In the genomic region with DNA sequence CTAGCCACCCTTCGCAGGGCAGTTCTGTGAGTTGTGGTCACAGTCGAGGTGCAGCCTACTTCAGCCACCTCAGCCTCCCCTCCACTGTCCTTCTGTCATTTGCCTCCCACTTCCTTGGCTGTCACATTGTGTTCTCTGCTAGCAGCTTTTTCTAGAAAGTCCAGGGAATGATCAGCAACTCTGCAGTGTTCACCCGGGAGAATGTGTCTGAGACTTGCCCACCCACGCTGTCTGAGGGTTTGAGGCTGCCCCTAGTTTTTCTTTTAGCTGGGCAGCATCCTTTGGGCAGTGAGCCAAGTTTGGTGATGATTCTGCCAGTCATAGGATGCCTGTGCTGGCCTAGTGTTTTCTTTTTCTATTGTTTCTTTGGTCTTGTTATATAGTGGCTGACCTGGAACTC, we compare ENCODE assay signal across 8 mouse cellular contexts. TPM values are rescaled to one million over a fixed set of nuclear protein-coding genes. Genes with fewer than 3 reads are reported as not detected.
DNase-seq lines count a peak whose midpoint lies in the region; ATAC-seq and TF ChIP-seq lines count a peak whose summit lies in the region.

No protein-coding gene starts in this region.

- no peak for TF ChIP-seq CTCF in C2C12 (IDR thresholded peaks at IDR 0.05; ENCODE audit: control insufficient read depth, insufficient read depth, insufficient read length)

- DNase-seq in heart, embryonic 10.5 days (ENCODE audit: low spot score), result no peak
- no peak for DNase-seq in heart, postnatal 14 days
- DNase-seq in embryonic facial prominence, embryonic 11.5 days (ENCODE audit: low spot score), result no peak
- DNase-seq in left cerebral cortex, postnatal 14 days (ENCODE audit: low spot score in 2 of 2), result peak; percentile 56 to 64
- no peak for DNase-seq in B cell, adult 2 months
- no peak for DNase-seq in natural killer cell, adult 2 months (ENCODE audit: low spot score in 2 of 2)

- H3K36me3 ChIP-seq in heart, embryonic 10.5 days, result no peaks in the 10 kb centered on the region
- H3K36me3 ChIP-seq in C2C12 (ENCODE audit: control insufficient read depth, insufficient read depth), result no peaks in the 10 kb centered on the region
- H3K36me3 ChIP-seq in embryonic facial prominence, embryonic 11.5 days (replicated peaks; ENCODE audit: control insufficient read depth, insufficient read depth, low read depth, low read length), result no peaks in the 10 kb centered on the region
- H3K36me3 ChIP-seq in neural tube, embryonic 15.5 days, result no peaks in the 10 kb centered on the region

- peaks cover 65% of the 10 kb centered on the region for H3K79me3 ChIP-seq in C2C12 (ENCODE audit: low read depth)

- H3K9ac ChIP-seq in embryonic facial prominence, embryonic 11.5 days (replicated peaks; ENCODE audit: low read length), result peak overlapping the region; percentile 90
- H3K9ac ChIP-seq in neural tube, embryonic 15.5 days (replicated peaks), result peak overlapping the region; percentile 92; the same call in 1 of the 2 replicates

- peak overlapping the region; percentile 7; the same call in 1 of the 2 replicates for H3K27ac ChIP-seq in heart, embryonic 10.5 days
- no peak overlapping the region for H3K27ac ChIP-seq in embryonic facial prominence, embryonic 11.5 days (replicated peaks; ENCODE audit: low read depth, low read length)
- 0 out of 2 replicates have a peak overlapping the region, but pooled peaks have one; percentile 28 for H3K27ac ChIP-seq in neural tube, embryonic 15.5 days (replicated peaks)

- no peak for ATAC-seq in embryonic facial prominence, embryonic 11.5 days (replicated peaks; ENCODE audit: insufficient number of reproducible peaks, low FRiP score, low TSS enrichment, low read depth)
- ATAC-seq in neural tube, embryonic 15.5 days (ENCODE audit: low FRiP score), result no peak

- 72% methylated on average over 4 of the region's 4 CpGs for WGBS in heart, embryonic 10.5 days
- WGBS in embryonic facial prominence, embryonic 11.5 days, result 73% methylated on average over 4 of the region's 4 CpGs
- 70% methylated on average over 4 of the region's 4 CpGs for WGBS in neural tube, embryonic 15.5 days

- peaks cover 69% of the 10 kb centered on the region for H3K79me2 ChIP-seq in C2C12 (ENCODE audit: control insufficient read depth, insufficient read depth)

- H3ac ChIP-seq in C2C12 (ENCODE audit: control insufficient read depth, insufficient read length, low read depth), result peak overlapping the region; percentile 96

- no peaks in the 10 kb centered on the region for H3K27me3 ChIP-seq in heart, embryonic 10.5 days (ENCODE audit: insufficient read depth, poor library complexity, severe bottlenecking)
- H3K27me3 ChIP-seq in C2C12 (ENCODE audit: control insufficient read depth, insufficient read depth, insufficient read length), result no peaks in the 10 kb centered on the region
- H3K27me3 ChIP-seq in embryonic facial prominence, embryonic 11.5 days (ENCODE audit: control insufficient read depth, insufficient read depth, low read length), result no peaks in the 10 kb centered on the region
- no peaks in the 10 kb centered on the region for H3K27me3 ChIP-seq in neural tube, embryonic 15.5 days (replicated peaks)

- intact Hi-C loops in heart, postnatal 14 days (cut with DNase I), result no loop called here
- intact Hi-C loops in left cerebral cortex, postnatal 14 days (cut with DNase I), result no loop called here

- peaks cover 75% of the 10 kb centered on the region for H3K4me1 ChIP-seq in heart, embryonic 10.5 days
- peaks cover 12% of the 10 kb centered on the region for H3K4me1 ChIP-seq in embryonic facial prominence, embryonic 11.5 days (ENCODE audit: control insufficient read depth, insufficient read depth, low read length)
- H3K4me1 ChIP-seq in neural tube, embryonic 15.5 days, result peaks cover 71% of the 10 kb centered on the region

- H3K4me2 ChIP-seq in embryonic facial prominence, embryonic 11.5 days (ENCODE audit: low read depth, low read length), result peak overlapping the region; percentile 65; the same call in 1 of the 2 replicates
- H3K4me2 ChIP-seq in neural tube, embryonic 15.5 days, result peak overlapping the region; percentile 89

- H3K9me3 ChIP-seq in heart, embryonic 10.5 days, result no peaks in the 10 kb centered on the region
- H3K9me3 ChIP-seq in embryonic facial prominence, embryonic 11.5 days (replicated peaks; ENCODE audit: control insufficient read depth, low read length), result no peaks in the 10 kb centered on the region
- no peaks in the 10 kb centered on the region for H3K9me3 ChIP-seq in neural tube, embryonic 15.5 days (replicated peaks)

- peak overlapping the region; percentile 100 for H3K4me3 ChIP-seq in heart, embryonic 10.5 days
- peak overlapping the region; percentile 28 for H3K4me3 ChIP-seq in C2C12 (ENCODE audit: insufficient read depth, poor library complexity, severe bottlenecking)
- H3K4me3 ChIP-seq in embryonic facial prominence, embryonic 11.5 days (ENCODE audit: low read depth, low read length), result no peak overlapping the region; the same call in 1 of the 2 replicates
- peak overlapping the region; percentile 73 for H3K4me3 ChIP-seq in neural tube, embryonic 15.5 days (replicated peaks)

TF ChIP-seq in C2C12, 6 proteins besides CTCF, POLR2A, EP300 and RAD21:
- no peak for TF ChIP-seq MYOD1 (IDR thresholded peaks at IDR 0.05; ENCODE audit: control insufficient read depth, insufficient read length, low read depth)
- no peak for TF ChIP-seq CEBPB (IDR thresholded peaks at IDR 0.05; ENCODE audit: low read depth)
- TF ChIP-seq USF1 (IDR thresholded peaks at IDR 0.05; ENCODE audit: low read depth), result no peak

RNA-seq across cellular contexts. Expression of a gene that starts 2.0 kb away (rescaled TPM):
- 25.6 and 26.1 TPM in 2 replicates for polyA plus RNA-seq in heart, embryonic 10.5 days (2016; fragmentation: Nextera tagmentation; extraction: Ambion mirVana)
- total RNA-seq in heart, postnatal 14 days (2021), result 10 to 100 TPM; 55.1 to 56.3 TPM
- polyA plus RNA-seq in C2C12 (2012; fragmentation: generic; extraction: Trizol), result 19.1 TPM
- polyA plus RNA-seq in embryonic facial prominence, embryonic 11.5 days (2014; fragmentation: Nextera tagmentation; extraction: Ambion mirVana), result 13.8 and 16.6 TPM in 2 replicates
- total RNA-seq in left cerebral cortex, postnatal 14 days (2021), result 10 to 100 TPM; 59.1 to 66.7 TPM
- polyA plus RNA-seq in neural tube, embryonic 15.5 days (2015; fragmentation: Nextera tagmentation; extraction: Ambion mirVana), result 19.3 and 20.3 TPM in 2 replicates

RNA-seq across cellular contexts. Expression of a gene that starts 14.9 kb away (rescaled TPM):
- polyA plus RNA-seq in heart, embryonic 10.5 days (2016; fragmentation: Nextera tagmentation; extraction: Ambion mirVana), result 53.1 and 60.4 TPM in 2 replicates
- total RNA-seq in heart, postnatal 14 days (2021), result 10 to 100 TPM; 44.6 to 47.8 TPM
- polyA plus RNA-seq in C2C12 (2012; fragmentation: generic; extraction: Trizol), result 51.3 TPM
- 57.6 and 61.0 TPM in 2 replicates for polyA plus RNA-seq in embryonic facial prominence, embryonic 11.5 days (2014; fragmentation: Nextera tagmentation; extraction: Ambion mirVana)
- total RNA-seq in left cerebral cortex, postnatal 14 days (2021), result 100 to 1,000 TPM; 143 to 147 TPM
- 108 and 115 TPM in 2 replicates for polyA plus RNA-seq in neural tube, embryonic 15.5 days (2015; fragmentation: Nextera tagmentation; extraction: Ambion mirVana)

RNA-seq across cellular contexts. Expression of a gene that starts 41.0 kb away (rescaled TPM):
- polyA plus RNA-seq in heart, embryonic 10.5 days (2016; fragmentation: Nextera tagmentation; extraction: Ambion mirVana), result 70.6 and 84.1 TPM in 2 replicates
- 10 to 100 TPM; 27.0 to 31.6 TPM for total RNA-seq in heart, postnatal 14 days (2021)
- 106 TPM for polyA plus RNA-seq in C2C12 (2012; fragmentation: generic; extraction: Trizol)
- polyA plus RNA-seq in embryonic facial prominence, embryonic 11.5 days (2014; fragmentation: Nextera tagmentation; extraction: Ambion mirVana), result 92.6 and 93.9 TPM in 2 replicates
- total RNA-seq in left cerebral cortex, postnatal 14 days (2021), result 10 to 100 TPM; 42.7 to 43.6 TPM
- 53.3 and 59.8 TPM in 2 replicates for polyA plus RNA-seq in neural tube, embryonic 15.5 days (2015; fragmentation: Nextera tagmentation; extraction: Ambion mirVana)

RNA-seq across cellular contexts. Expression of a gene that starts 41.5 kb away (rescaled TPM):
- 116 and 151 TPM in 2 replicates for polyA plus RNA-seq in heart, embryonic 10.5 days (2016; fragmentation: Nextera tagmentation; extraction: Ambion mirVana)
- 10 to 100 TPM; 35.7 to 36.3 TPM for total RNA-seq in heart, postnatal 14 days (2021)
- 74.8 TPM for polyA plus RNA-seq in C2C12 (2012; fragmentation: generic; extraction: Trizol)
- polyA plus RNA-seq in embryonic facial prominence, embryonic 11.5 days (2014; fragmentation: Nextera tagmentation; extraction: Ambion mirVana), result 119 and 137 TPM in 2 replicates
- 10 to 100 TPM; 60.0 to 62.8 TPM for total RNA-seq in left cerebral cortex, postnatal 14 days (2021)
- polyA plus RNA-seq in neural tube, embryonic 15.5 days (2015; fragmentation: Nextera tagmentation; extraction: Ambion mirVana), result 135 and 146 TPM in 2 replicates

RNA-seq across cellular contexts. Expression of a gene that starts 48.1 kb away (rescaled TPM):
- not detected in 2 replicates for polyA plus RNA-seq in heart, embryonic 10.5 days (2016; fragmentation: Nextera tagmentation; extraction: Ambion mirVana)
- under 1 TPM; 0.56 to 0.65 TPM for total RNA-seq in heart, postnatal 14 days (2021)
- polyA plus RNA-seq in C2C12 (2012; fragmentation: generic; extraction: Trizol), result 0.87 TPM
- polyA plus RNA-seq in embryonic facial prominence, embryonic 11.5 days (2014; fragmentation: Nextera tagmentation; extraction: Ambion mirVana), result not detected in 2 replicates
- total RNA-seq in left cerebral cortex, postnatal 14 days (2021), result 1 to 10 TPM; 1.6 to 1.9 TPM
- polyA plus RNA-seq in neural tube, embryonic 15.5 days (2015; fragmentation: Nextera tagmentation; extraction: Ambion mirVana), result not detected in 2 replicates

Comparison
In these comparisons a context has a peak if more than half of its experiments do, and no peak if none do; other contexts are left out.
1. DNase-seq: peak in left cerebral cortex, postnatal 14 days (2 of 2); none in heart, embryonic 10.5 days (single experiment), heart, postnatal 14 days (0 of 2), embryonic facial prominence, embryonic 11.5 days (single experiment), B cell, adult 2 months (0 of 2) and natural killer cell, adult 2 months (0 of 2).